Mouse (Mus musculus): ENCODE measurements around the gene Jdp2. TPM values are rescaled to one million over a fixed set of nuclear protein-coding genes. Genes with fewer than 3 reads are reported as not detected.

Jdp2 gene
- polyA plus RNA-seq, 1 experiment from 2014 or later: 0.31 TPM

DNA sequence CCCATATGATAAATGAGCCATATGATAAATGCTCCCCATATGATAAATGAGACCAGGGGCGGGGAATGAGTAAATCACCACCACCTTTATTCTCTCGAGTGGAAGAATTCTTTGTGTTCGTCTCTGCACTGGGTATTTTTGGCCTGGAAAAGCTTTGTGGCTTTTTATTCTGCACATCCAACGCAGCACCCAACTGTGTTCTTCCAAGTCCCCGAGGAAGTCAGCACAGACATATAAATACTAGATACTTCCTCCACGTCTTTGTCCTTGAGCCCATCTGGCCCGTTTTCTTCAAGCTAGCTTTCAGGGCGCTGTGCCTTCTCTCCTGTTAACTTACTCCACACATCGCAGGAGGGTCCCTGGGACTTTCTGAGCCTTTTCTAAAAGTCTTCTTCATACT is 4.9 kb downstream of the Jdp2 start:
- no peak overlapping the region for H3K27ac ChIP-seq (ENCODE audit: low read depth, low read length)
- H3K36me3 ChIP-seq (ENCODE audit: control insufficient read depth, insufficient read depth, low read length): no peaks in the 10 kb centered on the region
- no peak overlapping the region for H3K4me2 ChIP-seq (ENCODE audit: low read depth, low read length, severe bottlenecking)
- no peak overlapping the region for H3K9ac ChIP-seq (ENCODE audit: low read length)
- H3K4me1 ChIP-seq (replicated peaks; ENCODE audit: control insufficient read depth, insufficient read depth, low read length): 0 out of 2 replicates have a peak, but pooled peaks cover 2% of the 10 kb centered on the region
- no peaks in the 10 kb centered on the region for H3K9me3 ChIP-seq (ENCODE audit: control insufficient read depth, low read length)
- WGBS: 82% methylated on average over 9 of the region's 9 CpGs
- DNase-seq (ENCODE audit: low spot score): no peak
- H3K27me3 ChIP-seq (ENCODE audit: control insufficient read depth, insufficient read depth, low read length): peaks cover 5% of the 10 kb centered on the region; the same call in 1 of the 2 replicates
- ATAC-seq (replicated peaks; ENCODE audit: low FRiP score): no peak
- no peak overlapping the region for H3K4me3 ChIP-seq (ENCODE audit: low read depth, low read length)

DNA sequence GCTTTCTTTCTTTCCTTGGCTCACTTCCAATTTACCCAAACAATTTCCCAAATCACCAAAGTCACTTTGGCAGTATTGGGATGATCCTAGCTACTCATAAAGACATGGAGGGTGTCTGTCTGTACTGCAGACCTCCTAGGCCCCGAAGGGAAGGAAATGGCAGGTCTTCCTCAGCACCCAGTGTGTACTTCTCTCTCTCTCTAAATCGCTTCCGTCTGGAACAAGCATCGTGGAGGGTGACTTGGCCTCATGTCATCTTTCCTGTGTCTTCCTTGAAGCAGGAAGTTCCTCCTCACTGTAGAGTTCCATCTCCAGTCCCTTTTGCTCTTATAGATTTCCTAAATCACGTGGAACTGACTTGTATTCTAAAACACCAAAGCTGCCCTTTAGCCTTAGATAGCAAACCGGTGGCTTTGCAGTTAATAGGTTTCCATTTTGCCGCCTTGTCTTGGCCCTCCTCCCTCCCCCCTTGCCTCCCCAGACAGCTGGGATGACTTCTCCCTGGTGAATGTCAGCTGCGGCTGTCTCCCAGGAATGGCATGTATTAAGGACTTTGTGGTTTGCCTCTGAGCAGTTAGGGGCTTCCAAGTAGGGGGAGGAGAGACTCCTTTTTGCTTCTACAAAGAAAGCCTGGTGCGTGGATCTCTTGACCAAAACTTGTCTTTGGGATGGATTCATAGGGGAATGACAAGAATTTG is 5.6 kb downstream of the Jdp2 start:
- no peak overlapping the region for H3K27ac ChIP-seq (ENCODE audit: low read depth, low read length)
- H3K9ac ChIP-seq (ENCODE audit: low read length): no peak overlapping the region
- WGBS: 81% methylated on average over 9 of the region's 9 CpGs
- ATAC-seq (replicated peaks; ENCODE audit: low FRiP score) (no peak), DNase-seq (ENCODE audit: low spot score) (no peak)
- H3K9me3 ChIP-seq (ENCODE audit: control insufficient read depth, low read length): no peaks in the 10 kb centered on the region
- H3K4me2 ChIP-seq (ENCODE audit: low read depth, low read length, severe bottlenecking): no peak overlapping the region
- no peaks in the 10 kb centered on the region for H3K36me3 ChIP-seq (ENCODE audit: control insufficient read depth, insufficient read depth, low read length)
- H3K4me3 ChIP-seq (ENCODE audit: low read depth, low read length): no peak overlapping the region
- peaks cover 5% of the 10 kb centered on the region; the same call in 1 of the 2 replicates for H3K27me3 ChIP-seq (ENCODE audit: control insufficient read depth, insufficient read depth, low read length)
- H3K4me1 ChIP-seq (replicated peaks; ENCODE audit: control insufficient read depth, insufficient read depth, low read length): 0 out of 2 replicates have a peak, but pooled peaks cover 2% of the 10 kb centered on the region

DNA sequence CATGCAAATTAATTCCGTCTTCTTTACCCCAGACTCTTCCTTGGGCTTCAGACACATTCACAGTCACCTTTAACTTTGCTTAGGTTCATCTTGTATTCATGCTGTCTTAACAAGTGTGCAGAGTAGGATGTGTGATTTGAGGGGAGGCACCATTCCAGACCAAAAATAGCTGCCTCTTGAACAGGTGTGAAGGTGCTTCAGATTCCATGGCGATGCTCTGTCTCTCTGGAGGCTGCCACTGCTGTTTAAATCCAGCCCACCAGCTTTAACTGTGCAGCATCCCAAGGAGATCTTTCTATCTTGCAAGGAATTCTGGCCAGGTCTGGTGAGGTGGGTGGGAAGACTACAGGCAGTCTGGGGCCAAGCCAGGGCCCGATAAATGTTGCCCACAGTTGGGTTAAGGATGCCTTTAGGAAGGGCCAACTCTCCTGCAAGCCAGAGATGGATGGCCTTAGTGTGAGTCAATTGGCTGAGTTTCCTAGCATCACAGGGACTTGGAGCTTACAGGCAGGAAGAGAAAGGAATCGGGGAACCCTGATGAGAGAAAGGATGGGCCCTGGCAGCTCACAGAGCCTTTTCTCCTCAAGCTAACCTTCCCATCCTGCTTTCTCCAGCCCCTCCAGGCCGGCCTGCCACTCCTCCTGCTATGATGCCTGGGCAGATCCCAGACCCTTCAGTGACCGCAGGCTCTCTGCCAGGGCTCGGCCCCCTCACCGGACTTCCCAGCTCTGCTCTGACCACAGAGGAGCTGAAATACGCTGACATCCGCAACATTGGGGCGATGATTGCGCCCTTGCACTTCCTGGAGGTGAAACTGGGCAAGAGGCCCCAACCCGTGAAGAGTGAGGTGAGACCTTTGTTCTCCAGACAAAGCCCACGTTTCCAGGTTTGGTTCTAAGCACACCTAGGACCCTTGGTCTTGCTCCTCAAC is 9.0 kb downstream of the Jdp2 start:
- Histone ChIP-seq H3K4me2 (ENCODE audit: low read depth, low read length, severe bottlenecking) (no peak overlapping the region), H3K4me3 (ENCODE audit: low read depth, low read length) (no peak overlapping the region), H3K27ac (ENCODE audit: low read depth, low read length) (no peak overlapping the region), H3K36me3 (ENCODE audit: control insufficient read depth, insufficient read depth, low read length) (no peaks in the 10 kb centered on the region), H3K9ac (ENCODE audit: low read length) (no peak overlapping the region), H3K4me1 (replicated peaks; ENCODE audit: control insufficient read depth, insufficient read depth, low read length) (no peaks in the 10 kb centered on the region), H3K27me3 (ENCODE audit: control insufficient read depth, insufficient read depth, low read length) (no peaks in the 10 kb centered on the region), H3K9me3 (ENCODE audit: control insufficient read depth, low read length) (no peaks in the 10 kb centered on the region)
- WGBS: 85% methylated on average over 14 of the region's 14 CpGs
- DNase-seq (ENCODE audit: low spot score) (no peak), ATAC-seq (replicated peaks; ENCODE audit: low FRiP score) (no peak)

DNA sequence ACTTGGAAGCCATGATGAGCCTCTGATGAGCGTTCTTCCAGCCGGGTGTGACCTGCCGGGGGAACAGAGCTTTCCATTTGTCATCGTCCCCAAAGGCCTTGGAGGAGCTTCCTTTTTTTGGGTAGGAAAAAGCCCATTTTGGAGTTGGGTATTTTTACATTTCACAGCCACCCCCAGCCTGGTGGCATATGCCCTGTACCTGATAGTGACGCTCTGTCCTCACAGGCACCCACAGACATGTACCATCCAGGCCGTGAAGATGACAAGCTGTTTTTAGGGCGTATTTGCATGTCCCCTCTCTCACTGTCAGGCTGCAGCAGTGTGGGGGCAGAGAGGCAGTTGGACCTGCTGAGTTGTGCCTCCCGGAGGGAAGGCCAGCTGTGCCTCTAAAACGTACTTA is 11.3 kb downstream of the Jdp2 start:
- no peak for ATAC-seq (replicated peaks; ENCODE audit: low FRiP score)
- no peak for DNase-seq (ENCODE audit: low spot score)
- no peak overlapping the region for H3K9ac ChIP-seq (ENCODE audit: low read length)
- WGBS: 91% methylated on average over 9 of the region's 9 CpGs
- H3K27me3 ChIP-seq (ENCODE audit: control insufficient read depth, insufficient read depth, low read length): no peaks in the 10 kb centered on the region
- no peaks in the 10 kb centered on the region for H3K9me3 ChIP-seq (ENCODE audit: control insufficient read depth, low read length)
- no peak overlapping the region for H3K27ac ChIP-seq (ENCODE audit: low read depth, low read length)
- H3K4me3 ChIP-seq (ENCODE audit: low read depth, low read length): no peak overlapping the region
- no peaks in the 10 kb centered on the region for H3K4me1 ChIP-seq (replicated peaks; ENCODE audit: control insufficient read depth, insufficient read depth, low read length)
- H3K36me3 ChIP-seq (ENCODE audit: control insufficient read depth, insufficient read depth, low read length): no peaks in the 10 kb centered on the region
- H3K4me2 ChIP-seq (ENCODE audit: low read depth, low read length, severe bottlenecking): no peak overlapping the region

DNA sequence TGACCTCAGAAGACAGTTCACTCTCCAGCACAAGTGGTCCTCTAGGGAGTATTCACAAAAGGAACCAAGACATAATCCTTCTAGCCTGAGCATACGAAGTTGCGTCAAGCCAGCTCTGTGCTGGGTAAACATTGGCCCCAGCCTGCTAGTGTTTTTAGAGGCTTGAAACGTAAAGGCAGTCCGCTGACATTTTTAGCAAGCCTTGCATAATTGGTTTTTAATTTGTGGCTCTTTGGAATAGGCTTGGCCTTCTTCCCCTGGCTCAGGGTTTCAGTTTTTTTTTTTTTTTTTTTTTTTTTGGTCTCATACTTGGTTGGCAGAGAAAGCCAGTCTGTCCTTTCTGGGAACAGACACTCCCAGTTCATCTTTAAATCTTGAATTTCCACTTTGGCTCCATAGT is 15.3 kb downstream of the Jdp2 start:
- ATAC-seq (replicated peaks; ENCODE audit: low FRiP score) (no peak), DNase-seq (ENCODE audit: low spot score) (no peak)
- H3K4me3 ChIP-seq (ENCODE audit: low read depth, low read length): no peak overlapping the region
- no peak overlapping the region for H3K4me2 ChIP-seq (ENCODE audit: low read depth, low read length, severe bottlenecking)
- H3K27ac ChIP-seq (ENCODE audit: low read depth, low read length): no peak overlapping the region
- H3K27me3 ChIP-seq (ENCODE audit: control insufficient read depth, insufficient read depth, low read length): no peaks in the 10 kb centered on the region
- WGBS: 53% methylated on average over 4 of the region's 4 CpGs
- H3K9ac ChIP-seq (ENCODE audit: low read length): no peak overlapping the region
- H3K36me3 ChIP-seq (ENCODE audit: control insufficient read depth, insufficient read depth, low read length): no peaks in the 10 kb centered on the region
- H3K9me3 ChIP-seq (ENCODE audit: control insufficient read depth, low read length): no peaks in the 10 kb centered on the region
- no peaks in the 10 kb centered on the region for H3K4me1 ChIP-seq (replicated peaks; ENCODE audit: control insufficient read depth, insufficient read depth, low read length)

DNA sequence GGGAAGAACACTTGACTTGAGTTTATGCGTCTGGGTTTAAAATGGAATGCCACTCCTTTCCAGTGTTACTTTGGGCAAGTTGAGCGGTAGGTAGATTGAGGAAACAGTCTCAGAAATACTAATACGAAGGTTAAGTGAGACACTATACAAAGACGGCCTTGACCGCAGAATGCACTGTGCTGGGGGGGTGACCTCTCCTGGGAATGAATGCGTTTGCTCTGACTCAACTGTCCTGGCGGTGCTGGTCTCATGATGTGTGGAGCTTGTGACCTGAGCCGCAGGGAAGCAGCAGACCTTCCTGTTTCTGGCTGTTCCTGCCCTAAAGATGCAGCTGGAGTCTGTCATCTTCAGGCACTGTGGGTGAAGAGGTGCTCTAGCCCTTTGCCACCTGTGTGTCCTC is 16.7 kb downstream of the Jdp2 start:
- ATAC-seq (replicated peaks; ENCODE audit: low FRiP score) (no peak), DNase-seq (ENCODE audit: low spot score) (no peak)
- Histone ChIP-seq H3K4me1 (replicated peaks; ENCODE audit: control insufficient read depth, insufficient read depth, low read length) (no peaks in the 10 kb centered on the region), H3K36me3 (ENCODE audit: control insufficient read depth, insufficient read depth, low read length) (no peaks in the 10 kb centered on the region), H3K27ac (ENCODE audit: low read depth, low read length) (no peak overlapping the region), H3K9ac (ENCODE audit: low read length) (no peak overlapping the region), H3K27me3 (ENCODE audit: control insufficient read depth, insufficient read depth, low read length) (no peaks in the 10 kb centered on the region), H3K4me3 (ENCODE audit: low read depth, low read length) (no peak overlapping the region), H3K9me3 (ENCODE audit: control insufficient read depth, low read length) (no peaks in the 10 kb centered on the region), H3K4me2 (ENCODE audit: low read depth, low read length, severe bottlenecking) (no peak overlapping the region)
- WGBS: 87% methylated on average over 8 of the region's 8 CpGs

DNA sequence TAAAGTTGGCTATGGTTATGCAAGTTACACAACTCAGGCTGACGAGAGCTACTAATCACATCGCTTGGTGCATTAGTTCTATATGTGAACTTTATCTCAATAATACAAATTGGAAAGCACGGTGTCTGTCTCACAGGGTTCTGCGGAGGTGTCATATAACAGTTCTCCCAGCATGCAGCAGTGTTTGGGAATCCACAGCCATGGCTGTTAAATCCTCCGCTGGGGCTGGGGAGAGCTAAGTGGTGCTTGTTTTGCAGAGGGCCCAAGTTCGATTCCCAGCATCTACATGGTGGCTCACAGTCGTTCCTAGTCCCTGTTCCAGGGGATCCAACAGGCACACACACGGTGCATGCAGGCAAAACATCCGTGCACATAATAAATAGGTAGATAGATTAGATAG is 19.1 kb downstream of the Jdp2 start:
- H3K27ac ChIP-seq (ENCODE audit: low read depth, low read length): no peak overlapping the region
- H3K9me3 ChIP-seq (ENCODE audit: control insufficient read depth, low read length): no peaks in the 10 kb centered on the region
- H3K36me3 ChIP-seq (ENCODE audit: control insufficient read depth, insufficient read depth, low read length): no peaks in the 10 kb centered on the region
- H3K27me3 ChIP-seq (ENCODE audit: control insufficient read depth, insufficient read depth, low read length): no peaks in the 10 kb centered on the region
- no peak overlapping the region for H3K4me2 ChIP-seq (ENCODE audit: low read depth, low read length, severe bottlenecking)
- no peak overlapping the region for H3K9ac ChIP-seq (ENCODE audit: low read length)
- H3K4me1 ChIP-seq (replicated peaks; ENCODE audit: control insufficient read depth, insufficient read depth, low read length): no peaks in the 10 kb centered on the region
- no peak overlapping the region for H3K4me3 ChIP-seq (ENCODE audit: low read depth, low read length)
- ATAC-seq (replicated peaks; ENCODE audit: low FRiP score): no peak
- 85% methylated on average over 9 of the region's 9 CpGs for WGBS
- DNase-seq (ENCODE audit: low spot score): no peak

DNA sequence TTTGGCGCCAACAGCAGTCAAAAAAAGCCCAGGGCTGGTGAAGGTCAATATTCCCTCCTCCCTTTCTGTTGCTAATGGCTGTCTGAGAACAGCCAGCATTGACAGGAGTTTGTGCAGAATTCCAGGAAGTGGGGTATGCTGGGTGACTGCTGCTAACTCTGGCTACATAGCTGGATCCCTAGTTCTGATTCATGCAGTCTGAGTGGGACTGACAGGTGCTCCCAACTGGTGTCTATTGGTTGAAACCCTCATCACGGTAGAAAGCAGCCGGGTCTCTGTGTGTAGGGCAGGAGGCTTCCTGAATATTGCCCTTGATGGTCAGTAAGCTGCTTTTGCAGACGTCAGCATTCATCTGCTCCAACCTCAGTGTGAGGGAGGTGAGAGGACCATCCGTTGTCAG is 19.6 kb downstream of the Jdp2 start:
- Histone ChIP-seq H3K27me3 (ENCODE audit: control insufficient read depth, insufficient read depth, low read length) (no peaks in the 10 kb centered on the region), H3K4me3 (ENCODE audit: low read depth, low read length) (no peak overlapping the region), H3K9ac (ENCODE audit: low read length) (no peak overlapping the region), H3K4me2 (ENCODE audit: low read depth, low read length, severe bottlenecking) (no peak overlapping the region), H3K9me3 (ENCODE audit: control insufficient read depth, low read length) (no peaks in the 10 kb centered on the region), H3K36me3 (ENCODE audit: control insufficient read depth, insufficient read depth, low read length) (no peaks in the 10 kb centered on the region), H3K4me1 (replicated peaks; ENCODE audit: control insufficient read depth, insufficient read depth, low read length) (no peaks in the 10 kb centered on the region), H3K27ac (ENCODE audit: low read depth, low read length) (no peak overlapping the region)
- ATAC-seq (replicated peaks; ENCODE audit: low FRiP score) (no peak), DNase-seq (ENCODE audit: low spot score) (no peak)
- 79% methylated on average over 5 of the region's 5 CpGs for WGBS

All from forebrain, embryonic 11.5 days (tissue).